Mouse (Mus musculus) kidney, embryonic 14.5 days (tissue): ENCODE measurements around the gene Dusp19. TPM values are rescaled to one million over a fixed set of nuclear protein-coding genes. Genes with fewer than 3 reads are reported as not detected.

Experiments used
- ATAC-seq: fragments of 200-750 bp; cut with Nextera tagmentation; 2 replicates; pipeline ENCODE4 v1.8.0; 2017; ENCODE audit warnings: moderate number of reproducible peaks, mild to moderate bottlenecking, moderate TSS enrichment, moderate library complexity; ENCODE audit not compliant: low FRiP score, low TSS enrichment
- H3K27ac ChIP-seq: fragments of 300-500 bp; sonication (generic); 2 replicates; pipeline ENCODE4 v1.5.1; 2014; ENCODE audit warnings: low read depth, mild to moderate bottlenecking, low read length, moderate library complexity, mixed read lengths
- H3K27me3 ChIP-seq: fragments of 300-500 bp; sonication (generic); 2 replicates; pipeline ENCODE4 v1.6.1; 2014; ENCODE audit warnings: mild to moderate bottlenecking, low read length; ENCODE audit not compliant: control insufficient read depth, insufficient read depth
- H3K36me3 ChIP-seq: fragments of 300-500 bp; sonication (generic); 2 replicates; pipeline ENCODE4 v1.6.1; 2014; ENCODE audit warnings: low read length, mixed read lengths; ENCODE audit not compliant: control insufficient read depth, insufficient read depth
- H3K4me1 ChIP-seq: fragments of 300-500 bp; sonication (generic); 2 replicates; pipeline ENCODE4 v1.6.1; 2014; ENCODE audit warnings: low read length, mixed read lengths; ENCODE audit not compliant: control insufficient read depth, insufficient read depth
- H3K4me2 ChIP-seq: fragments of 300-500 bp; sonication (generic); replicated peaks from 2 replicates; pipeline ENCODE4 v1.6.1; 2014; ENCODE audit warnings: low read depth, mild to moderate bottlenecking, low read length
- H3K4me3 ChIP-seq: fragments of 300-500 bp; sonication (generic); 2 replicates; pipeline ENCODE4 v1.5.1; 2014; ENCODE audit warnings: mild to moderate bottlenecking, low read length
- H3K9ac ChIP-seq: fragments of 300-500 bp; sonication (generic); 2 replicates; pipeline ENCODE4 v1.6.1; 2014; ENCODE audit warnings: low read depth, mild to moderate bottlenecking, low read length, moderate library complexity
- H3K9me3 ChIP-seq: fragments of 300-500 bp; sonication (generic); 2 replicates; pipeline ENCODE4 v1.6.1; 2016; ENCODE audit warnings: low read length; ENCODE audit not compliant: control insufficient read depth
- WGBS: fragments of 180-500 bp; shearing (Covaris S2); extraction: QIAGEN DNeasy Blood & Tissue Kit; methylation state at CpG from one replicate; pipeline ENCODE4 v1.1.7; 2014; 5-methylcytosine and 5-hydroxymethylcytosine counted together
- polyA plus RNA-seq: library from polyadenylated mRNA; unstranded; fragments of >200 nt; fragmentation: Nextera tagmentation; extraction: Ambion mirVana; gene quantifications from 2 replicates; pipeline ENCODE4 v1.2.1, GENCODE M21; 2014

The Dusp19 gene
- 17.1 and 20.5 TPM in 2 replicates for polyA plus RNA-seq

- Histone ChIP-seq H3K9ac (peak within 1 kb of the TSS; percentile 75), H3K4me3 (peak within 1 kb of the TSS; percentile 51), H3K4me2 (peak within 1 kb of the TSS; percentile 60), H3K27me3 (no peaks in the 10 kb centered on the region), H3K27ac (peak within 1 kb of the TSS; percentile 65; the same call in 1 of the 2 replicates), H3K4me1 (peaks cover 3% of the 10 kb centered on the region), H3K9me3 (no peaks in the 10 kb centered on the region), H3K36me3 (no peaks in the 10 kb centered on the region; the same call in 1 of the 2 replicates)
- ATAC-seq, result peak; percentile 99
- 2% methylated on average over 21 of the region's 21 CpGs for WGBS
These were observed at the start of gene Dusp19, which contains the start of gene Nup35 for GRCm38 (mm10) chr2:80616854-80617737. Dusp19 (plus strand) TSS chr2:80617045. Nup35 (plus strand) TSS chr2:80617236.

DNA sequence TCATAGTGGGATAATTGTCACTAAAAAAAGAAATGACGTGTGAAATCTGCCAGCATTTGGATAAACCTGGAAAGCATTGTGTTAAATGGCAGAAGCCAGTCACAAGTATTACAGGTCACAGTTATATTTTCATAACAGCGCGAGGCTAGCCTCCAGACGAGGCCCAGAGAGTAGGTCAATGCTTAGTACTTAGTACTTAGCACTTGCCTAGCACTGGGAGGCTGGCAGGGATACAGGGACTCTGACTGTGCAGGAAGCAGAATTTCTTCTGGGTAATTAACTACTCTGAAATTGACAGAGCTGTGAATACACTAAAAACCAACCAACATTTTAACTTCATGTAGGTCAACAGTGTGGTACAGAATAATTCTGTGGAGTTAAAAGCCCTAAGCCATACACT, 49.4 kb upstream of the Dusp19 start:
- H3K4me1 ChIP-seq, result no peaks in the 10 kb centered on the region
- H3K4me3 ChIP-seq, result no peak overlapping the region
- ATAC-seq, result no peak
- 86% methylated on average over 4 of the region's 4 CpGs for WGBS
- H3K4me2 ChIP-seq, result no peak overlapping the region
- H3K27ac ChIP-seq, result no peak overlapping the region
- 0 out of 2 replicates have a peak, but pooled peaks cover 2% of the 10 kb centered on the region for H3K36me3 ChIP-seq
- no peaks in the 10 kb centered on the region for H3K27me3 ChIP-seq
- H3K9ac ChIP-seq, result no peak overlapping the region
- no peaks in the 10 kb centered on the region for H3K9me3 ChIP-seq

GRCm38 (mm10) chr2:80570656-80571055, 46.2 kb upstream of the Dusp19 start:
- no peaks in the 10 kb centered on the region for H3K27me3 ChIP-seq
- 77% methylated on average over 4 of the region's 4 CpGs for WGBS
- no peak for ATAC-seq
- H3K9ac ChIP-seq, result no peak overlapping the region
- no peak overlapping the region for H3K4me2 ChIP-seq
- no peaks in the 10 kb centered on the region for H3K4me1 ChIP-seq
- H3K27ac ChIP-seq, result no peak overlapping the region
- no peak overlapping the region for H3K4me3 ChIP-seq
- no peaks in the 10 kb centered on the region for H3K9me3 ChIP-seq
- H3K36me3 ChIP-seq, result 0 out of 2 replicates have a peak, but pooled peaks cover 2% of the 10 kb centered on the region

DNA sequence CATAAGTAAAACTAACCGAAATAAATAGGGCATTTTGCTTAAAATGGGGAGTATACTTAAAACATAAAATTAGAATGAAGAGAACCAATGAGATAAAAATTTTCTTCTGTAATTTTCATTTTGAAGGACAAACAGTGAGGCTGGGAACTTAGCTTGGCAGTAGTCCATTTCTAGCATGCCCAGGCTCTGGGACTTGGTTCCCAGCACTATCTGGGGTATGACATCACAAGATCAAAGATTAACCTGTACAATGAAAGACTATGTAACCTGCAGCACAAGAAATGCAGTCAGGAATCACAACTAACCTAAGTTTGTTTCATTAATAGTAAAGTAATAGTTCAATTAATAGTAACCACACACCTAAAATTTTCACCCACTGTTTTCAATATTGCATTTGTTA, 39.6 kb upstream of the Dusp19 start:
- H3K4me3 ChIP-seq, result no peak overlapping the region
- H3K9me3 ChIP-seq, result no peaks in the 10 kb centered on the region
- no peaks in the 10 kb centered on the region for H3K36me3 ChIP-seq
- H3K4me2 ChIP-seq, result no peak overlapping the region
- WGBS, result 91% methylated on average over 1 of the region's 1 CpGs
- H3K4me1 ChIP-seq, result peaks cover 10% of the 10 kb centered on the region
- H3K9ac ChIP-seq, result no peak overlapping the region
- ATAC-seq, result no peak
- H3K27ac ChIP-seq, result no peak overlapping the region
- no peaks in the 10 kb centered on the region for H3K27me3 ChIP-seq

- no peak overlapping the region for H3K27ac ChIP-seq
- WGBS, result 34% methylated on average over 6 of the region's 6 CpGs
- H3K4me1 ChIP-seq, result peaks cover 10% of the 10 kb centered on the region
- H3K9me3 ChIP-seq, result no peaks in the 10 kb centered on the region
- H3K4me2 ChIP-seq, result peak overlapping the region; percentile 74
- ATAC-seq, result no peak
- peak overlapping the region; percentile 40; the same call in 1 of the 2 replicates for H3K9ac ChIP-seq
- no peaks in the 10 kb centered on the region for H3K27me3 ChIP-seq
- no peaks in the 10 kb centered on the region for H3K36me3 ChIP-seq
- peak overlapping the region; percentile 89 for H3K4me3 ChIP-seq
These were observed 37.5 kb upstream of the Dusp19 start for GRCm38 (mm10) chr2:80579253-80579891.

- WGBS, result under 1% methylated on average over 52 of the region's 65 CpGs
- peak overlapping the region; percentile 74 for H3K4me2 ChIP-seq
- no peaks in the 10 kb centered on the region for H3K9me3 ChIP-seq
- peak overlapping the region; percentile 99 for H3K9ac ChIP-seq
- no peaks in the 10 kb centered on the region for H3K27me3 ChIP-seq
- H3K4me1 ChIP-seq, result peaks cover 10% of the 10 kb centered on the region
- peak; percentile 70 for ATAC-seq
- peak overlapping the region; percentile 96 for H3K27ac ChIP-seq
- H3K36me3 ChIP-seq, result no peaks in the 10 kb centered on the region
- H3K4me3 ChIP-seq, result peak overlapping the region; percentile 89
These were observed 36.4 kb upstream of the Dusp19 start for GRCm38 (mm10) chr2:80580311-80580961.

GRCm38 (mm10) chr2:80581043-80581711, 35.7 kb upstream of the Dusp19 start, which contains the start of gene Nckap1:
Nckap1 (minus strand) TSS chr2:80581380.
- Histone ChIP-seq H3K4me2 (peak within 1 kb of the TSS; percentile 74), H3K27me3 (no peaks in the 10 kb centered on the region), H3K9ac (peak within 1 kb of the TSS; percentile 99), H3K4me3 (peak within 1 kb of the TSS; percentile 89), H3K36me3 (no peaks in the 10 kb centered on the region), H3K9me3 (no peaks in the 10 kb centered on the region), H3K27ac (peak within 1 kb of the TSS; percentile 96), H3K4me1 (peaks cover 10% of the 10 kb centered on the region)
- peak; percentile 94 for ATAC-seq
- WGBS, result under 1% methylated on average over 80 of the region's 88 CpGs

GRCm38 (mm10) chr2:80582356-80582755, 34.5 kb upstream of the Dusp19 start:
- H3K9me3 ChIP-seq, result no peaks in the 10 kb centered on the region
- no peaks in the 10 kb centered on the region for H3K27me3 ChIP-seq
- WGBS, result 89% methylated on average over 3 of the region's 3 CpGs
- no peak overlapping the region for H3K4me3 ChIP-seq
- H3K4me1 ChIP-seq, result peaks cover 10% of the 10 kb centered on the region
- no peak overlapping the region for H3K4me2 ChIP-seq
- ATAC-seq, result no peak
- H3K27ac ChIP-seq, result no peak overlapping the region
- H3K36me3 ChIP-seq, result no peaks in the 10 kb centered on the region
- no peak overlapping the region for H3K9ac ChIP-seq
